Mouse (Mus musculus): ENCODE data around the gene Tada1. TPM values are rescaled to one million over a fixed set of nuclear protein-coding genes. Genes with fewer than 3 reads are reported as not detected.
A peak's percentile ranks its signal among the peaks of the same experiment; 100 is the strongest.

Gene Tada1
- total RNA-seq, 2 experiments from 2014 or later: 35.2 to 36.9 TPM

GRCm38 (mm10) chr1:166384614-166385013, 5.7 kb downstream of the Tada1 start:
- intact Hi-C loops (cut with DNase I): no loop called here
- peak overlapping the region; percentile 51; the same call in 1 of the 2 replicates for H3K27ac ChIP-seq
- TF ChIP-seq CTCF (IDR thresholded peaks at IDR 0.05): no peak

GRCm38 (mm10) chr1:166385431-166385830, 6.5 kb downstream of the Tada1 start:
- H3K27ac ChIP-seq: peak overlapping the region; percentile 51
- H3K4me3 ChIP-seq: no peak overlapping the region
- DNase-seq (ENCODE audit: extremely low spot score in 1 of 2, low spot score in 2 of 2): no peak
- TF ChIP-seq CTCF (IDR thresholded peaks at IDR 0.05): no peak
- intact Hi-C loops (cut with DNase I): no loop called here

More at GRCm38 (mm10) chr1:166384614-166385013, 5.7 kb downstream of the Tada1 start:
- DNase-seq (ENCODE audit: extremely low spot score in 1 of 2, low spot score in 2 of 2): no peak
- H3K4me3 ChIP-seq: no peak overlapping the region

GRCm38 (mm10) chr1:166388511-166388910, 9.6 kb downstream of the Tada1 start:
- no peak overlapping the region for H3K27ac ChIP-seq
- intact Hi-C loops (cut with DNase I): no loop called here
- DNase-seq (ENCODE audit: extremely low spot score in 1 of 2, low spot score in 2 of 2): no peak

GRCm38 (mm10) chr1:166389406-166390125, 10.7 kb downstream of the Tada1 start:
- intact Hi-C loops (cut with DNase I): no loop called here
- no peak for DNase-seq (ENCODE audit: extremely low spot score in 1 of 2, low spot score in 2 of 2)
- Histone ChIP-seq H3K27ac (no peak overlapping the region), H3K4me3 (no peak overlapping the region)
- no peak for TF ChIP-seq CTCF (IDR thresholded peaks at IDR 0.05)

More at GRCm38 (mm10) chr1:166388511-166388910, 9.6 kb downstream of the Tada1 start:
- H3K4me3 ChIP-seq: no peak overlapping the region
- TF ChIP-seq CTCF (IDR thresholded peaks at IDR 0.05): no peak

GRCm38 (mm10) chr1:166391671-166392070, 12.8 kb downstream of the Tada1 start:
- no peak for TF ChIP-seq CTCF (IDR thresholded peaks at IDR 0.05)
- no peak for DNase-seq (ENCODE audit: extremely low spot score in 1 of 2, low spot score in 2 of 2)
- intact Hi-C loops (cut with DNase I): no loop called here
- Histone ChIP-seq H3K4me3 (no peak overlapping the region), H3K27ac (no peak overlapping the region)

- intact Hi-C loops (cut with DNase I): no loop called here
- Histone ChIP-seq H3K4me3 (no peak overlapping the region), H3K27ac (no peak overlapping the region)
- TF ChIP-seq CTCF (IDR thresholded peaks at IDR 0.05): no peak
- DNase-seq (ENCODE audit: extremely low spot score in 1 of 2, low spot score in 2 of 2): no peak
Measured at GRCm38 (mm10) chr1:166394770-166395169, 15.9 kb downstream of the Tada1 start.

- intact Hi-C loops (cut with DNase I): no loop called here
Measured at GRCm38 (mm10) chr1:166395661-166396060, 16.8 kb downstream of the Tada1 start.

GRCm38 (mm10) chr1:166396381-166396780, 17.5 kb downstream of the Tada1 start:
- no peak for TF ChIP-seq CTCF (IDR thresholded peaks at IDR 0.05)
- no peak overlapping the region for H3K4me3 ChIP-seq
- no peak overlapping the region for H3K27ac ChIP-seq
- DNase-seq (ENCODE audit: extremely low spot score in 1 of 2, low spot score in 2 of 2): no peak
- intact Hi-C loops (cut with DNase I): no loop called here

More at GRCm38 (mm10) chr1:166395661-166396060, 16.8 kb downstream of the Tada1 start:
- DNase-seq (ENCODE audit: extremely low spot score in 1 of 2, low spot score in 2 of 2): no peak
- TF ChIP-seq CTCF (IDR thresholded peaks at IDR 0.05): no peak; the same call in 1 of the 2 replicates
- H3K4me3 ChIP-seq: no peak overlapping the region
- no peak overlapping the region for H3K27ac ChIP-seq

GRCm38 (mm10) chr1:166401455-166401854, 22.6 kb downstream of the Tada1 start:
- Histone ChIP-seq H3K4me3 (no peak overlapping the region), H3K27ac (no peak overlapping the region)
- intact Hi-C loops (cut with DNase I): no loop called here
- no peak for TF ChIP-seq CTCF (IDR thresholded peaks at IDR 0.05)
- DNase-seq (ENCODE audit: extremely low spot score in 1 of 2, low spot score in 2 of 2): no peak

- H3K4me3 ChIP-seq: no peak overlapping the region
- intact Hi-C loops (cut with DNase I): no loop called here
- no peak overlapping the region for H3K27ac ChIP-seq
- DNase-seq (ENCODE audit: extremely low spot score in 1 of 2, low spot score in 2 of 2): peak in 1 of 2 experiments; percentile 14
- TF ChIP-seq CTCF (IDR thresholded peaks at IDR 0.05): no peak
Measured at GRCm38 (mm10) chr1:166402003-166402402, 23.1 kb downstream of the Tada1 start.

GRCm38 (mm10) chr1:166403846-166404245, 24.9 kb downstream of the Tada1 start:
- no peak for DNase-seq (ENCODE audit: extremely low spot score in 1 of 2, low spot score in 2 of 2)
- no peak overlapping the region for H3K27ac ChIP-seq
- intact Hi-C loops (cut with DNase I): no loop called here
- no peak for TF ChIP-seq CTCF (IDR thresholded peaks at IDR 0.05)
- no peak overlapping the region for H3K4me3 ChIP-seq

GRCm38 (mm10) chr1:166409177-166409700, 30.3 kb downstream of the Tada1 start:
- TF ChIP-seq CTCF (IDR thresholded peaks at IDR 0.05): no peak
- peak in 1 of 2 experiments; percentile 27 for DNase-seq (ENCODE audit: extremely low spot score in 1 of 2, low spot score in 2 of 2)
- Histone ChIP-seq H3K4me3 (peak overlapping the region; percentile 69), H3K27ac (peak overlapping the region; percentile 68; the same call in 1 of the 2 replicates)
- intact Hi-C loops (cut with DNase I): no loop called here

Measured in left cerebral cortex, adult 2 months (tissue).